Mouse (Mus musculus): Measurements from ENCODE around the gene Atg4c. TPM values are rescaled to one million over a fixed set of nuclear protein-coding genes. Genes with fewer than 3 reads are reported as not detected.

The Atg4c gene
- total and polyA plus RNA-seq, 3 experiments = 1.2 to 2.3 TPM; not detected in 1

GRCm38 (mm10) chr4:99186412-99187125 is 7.2 kb upstream of the Atg4c start:
- no peak overlapping the region for H3K9ac ChIP-seq (ENCODE audit: control insufficient read depth, low read depth, low read length, poor library complexity, severe bottlenecking)
- no peaks in the 10 kb centered on the region for H3K9me3 ChIP-seq (replicated peaks; ENCODE audit: insufficient read depth, low read length)
- H3K4me3 ChIP-seq (ENCODE audit: control insufficient read depth in 1 of 2, insufficient read depth in 1 of 2, low read depth in 2 of 2, low read length in 2 of 2) = no peak overlapping the region
- no peak for DNase-seq (ENCODE audit: low read depth, low spot score)
- H3K27ac ChIP-seq (ENCODE audit: control insufficient read depth, low read depth, low read length) = no peak overlapping the region
- no peak for TF ChIP-seq POLR2AphosphoS5 (IDR thresholded peaks at IDR 0.05; ENCODE audit: borderline replicate concordance, low read depth, low read length)
- no peak for TF ChIP-seq CHD1 (IDR thresholded peaks at IDR 0.05; ENCODE audit: low read depth, low read length)
- TF ChIP-seq GABPA (IDR thresholded peaks at IDR 0.05; ENCODE audit: low read depth, low read length) = no peak
- no peak for TF ChIP-seq BHLHE40 (IDR thresholded peaks at IDR 0.05; ENCODE audit: borderline replicate concordance, low read depth, low read length)
- no peak for TF ChIP-seq EP300 (IDR thresholded peaks at IDR 0.05; ENCODE audit: low read depth in 1 of 2, low read length in 2 of 2)
- no peak for TF ChIP-seq MXI1 (IDR thresholded peaks at IDR 0.05; ENCODE audit: low read depth, low read length)
- TF ChIP-seq MAFK (IDR thresholded peaks at IDR 0.05; ENCODE audit: borderline replicate concordance, low read depth, low read length) = no peak
- no peak for TF ChIP-seq ETS1 (IDR thresholded peaks at IDR 0.05; ENCODE audit: low read depth, low read length)
- TF ChIP-seq CTCF (IDR thresholded peaks at IDR 0.05 in 2 of 3, conservative IDR thresholded peaks at IDR 0.05 in 1 of 3; ENCODE audit: control insufficient read depth in 1 of 3, insufficient read depth in 1 of 3, low read depth in 2 of 3, low read length in 3 of 3, poor library complexity in 1 of 3, severe bottlenecking in 1 of 3) = no peak
- TF ChIP-seq POLR2AphosphoS2 (IDR thresholded peaks at IDR 0.05; ENCODE audit: low read length) = no peak
- no peak for TF ChIP-seq USF2 (IDR thresholded peaks at IDR 0.05; ENCODE audit: borderline replicate concordance in 1 of 2, insufficient read depth in 1 of 2, low read depth in 1 of 2, low read length in 2 of 2)
- no peak for TF ChIP-seq ZC3H11A (IDR thresholded peaks at IDR 0.05; ENCODE audit: low read depth, low read length)
- no peak for TF ChIP-seq MAZ (IDR thresholded peaks at IDR 0.05; ENCODE audit: low read depth, low read length)
- TF ChIP-seq GATA1 (IDR thresholded peaks at IDR 0.05; ENCODE audit: low read depth, low read length) = no peak
- no peak for TF ChIP-seq JUND (IDR thresholded peaks at IDR 0.05; ENCODE audit: low read depth, low read length)
- TF ChIP-seq TCF12 (IDR thresholded peaks at IDR 0.05; ENCODE audit: low read depth, low read length) = no peak
- H3K27me3 ChIP-seq (ENCODE audit: control insufficient read depth in 1 of 2, insufficient read depth in 2 of 2, low read length in 2 of 2) = no peaks in the 10 kb centered on the region; a peak in 1 of 4 replicates
- no peaks in the 10 kb centered on the region for H3K79me2 ChIP-seq (ENCODE audit: control insufficient read depth, insufficient read depth, low read length, poor library complexity)
- H3K4me1 ChIP-seq (ENCODE audit: control insufficient read depth in 1 of 2, insufficient read depth in 2 of 2, low read length in 2 of 2) = no peaks in the 10 kb centered on the region; a peak in 2 of 4 replicates
- H3K36me3 ChIP-seq (ENCODE audit: control insufficient read depth in 1 of 2, insufficient read depth in 2 of 2, low read length in 2 of 2) = peaks cover 0 to 2% of the 10 kb centered on the region in 2 experiments; a peak in 1 of 4 replicates

- no peaks in the 10 kb centered on the region for H3K9me3 ChIP-seq (replicated peaks; ENCODE audit: insufficient read depth, low read length)
- H3K27me3 ChIP-seq (ENCODE audit: control insufficient read depth in 1 of 2, insufficient read depth in 2 of 2, low read length in 2 of 2) = no peaks in the 10 kb centered on the region
- no peaks in the 10 kb centered on the region; the same call in 1 of the 2 replicates for H3K79me2 ChIP-seq (ENCODE audit: control insufficient read depth, insufficient read depth, low read length, poor library complexity)
- H3K27ac ChIP-seq (ENCODE audit: control insufficient read depth, low read depth, low read length) = peak overlapping the region; percentile 59; the same call in 1 of the 2 replicates
- no peak overlapping the region for H3K9ac ChIP-seq (ENCODE audit: control insufficient read depth, low read depth, low read length, poor library complexity, severe bottlenecking)
- H3K4me3 ChIP-seq (ENCODE audit: control insufficient read depth in 1 of 2, insufficient read depth in 1 of 2, low read depth in 2 of 2, low read length in 2 of 2) = peak overlapping the region in 1 of 2 experiments; percentile 86; a peak in 2 of 4 replicates
- TF ChIP-seq ZNF384 (IDR thresholded peaks at IDR 0.05; ENCODE audit: low read depth, low read length) (peak; percentile 51; the same call in 1 of the 2 replicates), MAX (IDR thresholded peaks at IDR 0.05; ENCODE audit: low read length) (no peak), MAFK (IDR thresholded peaks at IDR 0.05; ENCODE audit: borderline replicate concordance, low read depth, low read length) (no peak), POLR2A (IDR thresholded peaks at IDR 0.05; ENCODE audit: control insufficient read depth in 1 of 2, insufficient read depth in 1 of 2, low read depth in 1 of 2, low read length in 2 of 2, poor library complexity in 1 of 2) (no peak), EP300 (IDR thresholded peaks at IDR 0.05; ENCODE audit: low read depth in 1 of 2, low read length in 2 of 2) (peak in 1 of 2 experiments; percentile 61; a peak in 2 of 4 replicates), MEF2A (IDR thresholded peaks at IDR 0.05; ENCODE audit: extremely low read depth, insufficient replicate concordance, low read depth, low read length, poor library complexity, severe bottlenecking) (peak; percentile 63; the same call in 1 of the 2 replicates), ETS1 (IDR thresholded peaks at IDR 0.05; ENCODE audit: low read depth, low read length) (peak; percentile 46; the same call in 1 of the 2 replicates), CTCF (IDR thresholded peaks at IDR 0.05 in 2 of 3, conservative IDR thresholded peaks at IDR 0.05 in 1 of 3; ENCODE audit: control insufficient read depth in 1 of 3, insufficient read depth in 1 of 3, low read depth in 2 of 3, low read length in 3 of 3, poor library complexity in 1 of 3, severe bottlenecking in 1 of 3) (no peak), RCOR1 (IDR thresholded peaks at IDR 0.05; ENCODE audit: low read depth, low read length) (no peak; the same call in 1 of the 2 replicates), TCF12 (IDR thresholded peaks at IDR 0.05; ENCODE audit: low read depth, low read length) (no peak)
- DNase-seq (ENCODE audit: low read depth, low spot score) = peak; percentile 52
- H3K4me1 ChIP-seq (ENCODE audit: control insufficient read depth in 1 of 2, insufficient read depth in 2 of 2, low read length in 2 of 2) = peaks cover 3 to 10% of the 10 kb centered on the region in 2 experiments
- H3K36me3 ChIP-seq (ENCODE audit: control insufficient read depth in 1 of 2, insufficient read depth in 2 of 2, low read length in 2 of 2) = peaks cover 0 to 22% of the 10 kb centered on the region in 2 experiments; a peak in 2 of 4 replicates
These were observed 1.1 kb upstream of the Atg4c start for GRCm38 (mm10) chr4:99192640-99193039.
